Mouse (Mus musculus) gastrocnemius, postnatal 25 days (tissue): ENCODE measurements around the gene Tmem186. TPM values are rescaled to one million over a fixed set of nuclear protein-coding genes. Genes with fewer than 3 reads are reported as not detected.

Experiments
- DNase-seq: peaks from one replicate; pipeline ENCODE4 v3.0.0; 2022
- total RNA-seq, 2 experiments: library from RNA; stranded (reverse); gene quantifications; 1 replicate in 1 of 2; 2 replicates in 1 of 2; pipeline ENCODE4 v1.2.3; 2021

The Tmem186 gene
- total RNA-seq, 2 experiments from 2014 or later, result 9.0 to 10.7 TPM

GRCm38 (mm10) chr16:8667261-8667660 lies 29.7 kb upstream of the Tmem186 start:
- DNase-seq, result no peak

- DNase-seq, result peak; percentile 61
Observed at GRCm38 (mm10) chr16:8666452-8666851, 28.9 kb upstream of the Tmem186 start.

DNA sequence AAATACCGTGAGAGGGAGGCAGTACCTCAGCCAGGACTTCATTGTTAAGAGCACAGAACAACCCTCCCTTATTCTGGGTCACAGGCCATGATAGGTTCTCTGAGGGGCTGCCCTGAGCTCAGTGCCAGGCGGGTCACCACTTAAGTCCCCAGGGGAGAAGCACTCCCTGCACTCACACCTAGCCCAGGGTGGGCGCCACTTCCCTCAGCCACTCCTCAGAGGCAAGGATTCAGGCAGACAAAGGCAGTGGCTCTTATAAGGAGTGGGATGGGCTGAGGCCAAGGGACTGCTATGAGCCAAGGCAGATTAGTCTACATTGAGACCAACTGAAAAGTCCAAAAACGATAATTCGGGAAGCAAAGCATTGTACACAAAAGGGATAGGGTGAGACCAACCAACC lies 27.9 kb upstream of the Tmem186 start:
- no peak for DNase-seq

- DNase-seq, result no peak
Observed at GRCm38 (mm10) chr16:8663606-8664539, 26.4 kb upstream of the Tmem186 start.

GRCm38 (mm10) chr16:8663022-8663421 lies 25.5 kb upstream of the Tmem186 start:
- DNase-seq, result no peak

- no peak for DNase-seq
Observed at GRCm38 (mm10) chr16:8658764-8659163, 21.3 kb upstream of the Tmem186 start.

- no peak for DNase-seq
Observed at GRCm38 (mm10) chr16:8658349-8658748, 20.8 kb upstream of the Tmem186 start.

GRCm38 (mm10) chr16:8656256-8656655 lies 18.7 kb upstream of the Tmem186 start:
- DNase-seq, result no peak

- DNase-seq, result no peak
Observed at GRCm38 (mm10) chr16:8655599-8655998, 18.1 kb upstream of the Tmem186 start.

DNA sequence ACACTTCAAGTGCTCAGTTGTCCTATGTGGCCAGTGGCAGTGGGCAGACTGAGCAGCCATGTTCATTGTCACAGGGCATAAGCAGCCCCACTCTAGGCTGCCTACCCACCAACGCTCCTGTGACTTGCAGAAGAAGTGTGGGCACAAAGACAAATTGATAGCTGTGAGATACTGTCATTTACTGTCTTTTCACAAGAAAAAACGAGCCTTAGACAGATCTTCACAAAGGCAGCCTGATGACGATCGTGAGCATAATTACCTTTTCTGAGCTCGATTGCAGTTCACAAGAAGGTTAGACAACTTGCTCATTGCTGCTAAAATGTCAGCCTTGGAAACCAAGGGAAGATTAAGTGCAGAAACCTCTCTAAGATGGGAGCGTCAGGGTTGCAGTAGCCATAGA lies 17.6 kb upstream of the Tmem186 start:
- DNase-seq, result no peak

GRCm38 (mm10) chr16:8650007-8650406 lies 12.5 kb upstream of the Tmem186 start:
- no peak for DNase-seq

GRCm38 (mm10) chr16:8645546-8645945 lies 8.0 kb upstream of the Tmem186 start:
- no peak for DNase-seq

GRCm38 (mm10) chr16:8643855-8644254 lies 6.3 kb upstream of the Tmem186 start:
- DNase-seq, result no peak

DNA sequence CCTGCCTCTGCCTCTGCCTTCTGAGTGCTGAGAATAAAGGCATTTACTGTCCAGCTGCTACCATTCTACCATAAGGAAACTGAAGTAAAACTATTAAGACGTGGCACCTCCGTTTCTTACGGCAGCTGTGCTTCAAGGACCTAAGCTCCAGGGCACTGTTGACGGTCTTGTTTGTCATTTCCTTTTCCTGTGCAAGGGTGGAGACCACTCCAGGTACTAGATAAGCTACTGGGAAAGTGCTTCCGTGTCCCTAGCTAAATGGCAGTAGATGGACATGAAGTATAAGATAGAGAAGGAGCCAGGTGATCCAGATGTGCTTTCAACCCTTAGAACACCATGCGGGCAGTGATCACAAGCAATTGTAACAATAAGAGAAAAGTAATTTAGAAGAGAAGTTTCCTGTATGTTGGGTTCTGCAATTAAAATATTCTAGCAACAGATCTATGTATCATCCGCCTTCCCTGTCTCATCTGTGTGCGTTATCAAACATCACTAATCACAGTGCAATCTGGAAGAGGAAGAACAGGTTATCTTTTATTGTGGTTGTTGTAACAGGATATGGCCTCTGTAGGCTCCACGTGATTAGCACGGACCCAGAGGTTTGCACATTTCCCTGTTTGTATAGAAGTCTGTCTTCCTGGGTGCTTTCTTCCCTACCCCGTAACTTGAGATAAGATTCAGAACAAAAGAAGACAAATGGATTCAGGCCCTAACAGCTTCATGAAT lies 2.1 kb upstream of the Tmem186 start:
- no peak for DNase-seq

- DNase-seq, result no peak
Observed at GRCm38 (mm10) chr16:8638131-8638530, 619 bp upstream of the Tmem186 start.

DNA sequence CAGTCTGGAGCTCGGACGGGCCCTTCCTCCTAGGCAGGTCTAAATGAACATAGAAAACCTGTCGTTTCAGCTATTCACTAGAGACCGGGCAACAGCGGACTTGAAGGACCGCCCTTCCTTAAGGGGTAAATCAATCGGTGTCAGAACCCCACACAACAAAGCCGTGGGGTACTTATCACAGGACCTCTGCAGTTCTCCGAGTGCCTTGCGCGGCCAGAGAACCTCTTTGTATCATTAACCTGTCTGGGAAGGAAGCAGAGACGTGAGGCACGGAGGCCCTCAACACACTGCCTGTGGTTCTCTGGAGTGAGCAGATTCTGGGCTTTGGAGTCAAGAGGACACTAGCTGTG lies 670 bp downstream of the Tmem186 start:
- DNase-seq, result no peak

DNA sequence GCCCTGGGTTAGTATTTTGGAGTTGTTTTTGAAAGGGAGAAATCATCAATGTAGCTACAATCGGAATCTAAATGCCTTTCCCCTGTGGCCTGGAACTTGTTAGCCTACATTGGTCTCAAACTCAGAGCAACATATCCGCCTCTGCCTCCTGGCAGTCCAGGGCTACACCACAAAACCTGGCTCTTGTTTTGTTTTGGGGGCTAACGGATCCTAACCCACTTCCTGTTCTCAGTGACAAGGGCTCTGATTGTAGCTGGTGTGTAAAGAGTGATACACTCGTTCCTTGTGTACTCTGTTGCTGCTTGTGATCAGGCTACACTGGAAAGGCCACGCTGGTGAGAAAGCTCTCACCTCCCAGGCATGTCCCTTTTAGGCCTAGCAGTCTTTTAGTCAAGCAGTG lies 6.1 kb downstream of the Tmem186 start:
- DNase-seq, result no peak

DNA sequence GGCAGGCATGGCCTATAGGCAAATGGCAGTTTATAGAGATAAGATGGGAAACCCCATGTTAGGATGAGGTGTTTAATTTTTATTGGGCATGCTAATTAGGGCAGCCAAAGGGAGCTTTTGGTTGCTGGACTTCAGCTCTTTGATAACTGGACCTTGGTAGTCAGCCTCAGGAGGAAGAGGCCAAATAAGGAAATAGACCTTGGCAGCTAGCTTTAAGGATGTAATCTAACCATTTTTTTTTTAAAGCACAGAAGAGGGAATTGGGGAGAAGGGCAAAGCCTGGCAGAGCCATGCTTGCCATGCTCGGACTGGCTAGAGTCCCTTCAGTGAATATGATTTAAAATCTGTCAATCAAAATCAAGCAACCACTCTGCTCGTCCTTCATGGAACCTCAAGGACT lies 7.1 kb downstream of the Tmem186 start:
- DNase-seq, result no peak

DNA sequence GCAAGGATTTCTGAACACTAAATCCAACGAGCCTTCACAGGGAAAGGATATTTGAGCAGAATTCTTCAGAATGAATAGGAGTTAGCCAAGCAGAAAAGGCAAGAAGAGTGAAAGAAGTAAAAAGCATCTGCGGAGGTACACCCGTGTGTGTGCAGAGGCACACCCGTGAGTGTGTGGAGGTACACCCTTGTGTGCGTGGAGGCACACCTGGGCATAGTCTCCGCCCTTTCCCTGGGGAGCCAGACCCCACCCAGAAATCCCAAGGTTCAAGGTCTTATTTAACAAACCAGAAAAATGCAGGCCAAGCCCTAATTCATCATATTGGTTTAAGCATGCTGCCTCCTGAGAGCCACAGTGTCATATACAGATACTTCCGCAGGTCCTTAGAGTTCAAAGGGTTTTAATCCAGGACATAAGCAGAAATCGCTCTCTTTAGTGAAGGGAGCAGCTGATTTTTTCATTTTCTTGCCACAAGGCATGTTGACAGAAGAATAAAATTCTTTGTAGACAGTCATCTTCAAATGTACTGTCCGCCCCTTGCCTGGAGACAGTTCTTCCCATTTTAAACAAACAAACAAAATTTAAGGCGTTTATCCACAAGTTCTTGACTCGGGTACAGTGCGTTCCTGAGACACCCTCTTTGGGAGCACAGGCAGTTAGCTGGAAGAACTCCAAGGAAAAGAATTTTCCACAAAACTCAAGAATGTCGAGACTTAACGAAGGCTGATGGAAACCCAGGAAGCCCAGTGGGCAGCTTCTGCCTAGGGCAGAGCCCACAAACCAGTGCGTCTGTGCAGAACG lies 17.0 kb downstream of the Tmem186 start:
- DNase-seq, result no peak

GRCm38 (mm10) chr16:8619659-8620314 lies 17.7 kb downstream of the Tmem186 start:
- no peak for DNase-seq

DNA sequence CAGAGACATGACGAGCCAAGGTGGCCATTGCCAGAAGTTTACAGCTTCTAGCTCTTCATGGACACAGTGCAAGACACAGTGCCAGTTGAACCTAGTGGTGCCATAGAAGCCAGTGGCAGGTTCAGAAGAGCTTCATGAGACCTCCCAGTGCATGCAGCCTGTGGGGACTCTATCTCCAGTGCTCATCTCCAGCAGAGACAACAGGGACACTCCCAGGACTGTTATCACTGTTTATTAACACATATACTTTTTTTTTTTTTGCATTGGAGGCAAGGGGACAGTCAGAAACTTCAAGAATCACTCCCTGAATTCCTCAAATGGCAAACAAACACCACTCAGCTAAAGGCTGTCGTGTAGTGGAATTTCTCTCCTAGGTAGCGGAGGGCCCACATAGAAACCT lies 24.1 kb downstream of the Tmem186 start:
- no peak for DNase-seq

DNA sequence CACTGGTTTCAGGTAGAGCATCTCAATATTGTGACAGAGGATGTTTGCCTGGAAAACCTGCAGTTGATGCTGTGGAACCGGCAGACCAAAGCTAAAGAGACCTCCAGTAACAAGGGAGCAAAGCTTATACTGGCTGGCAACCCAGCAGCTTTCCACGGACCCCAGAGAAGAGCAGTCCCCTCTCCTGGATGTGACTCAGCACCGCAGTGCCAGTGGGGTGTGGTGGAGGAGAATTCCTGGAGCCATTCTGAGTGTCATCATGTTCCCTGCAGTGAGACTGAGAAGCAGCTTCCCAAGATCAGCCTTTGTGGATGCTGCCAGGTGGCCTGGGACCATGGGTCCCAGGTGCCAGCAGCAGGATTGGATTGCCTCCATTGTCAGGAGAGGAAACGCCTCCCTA lies 24.5 kb downstream of the Tmem186 start:
- no peak for DNase-seq
